Mouse (Mus musculus) embryo, embryonic 11.5 days (tissue): ENCODE results near the gene Hpse.

Source experiments
- DNase-seq: peaks from one replicate; pipeline ENCODE4 v3.0.0-alpha.2; 2012; ENCODE audit warnings: low read depth, low spot score

Gene Hpse

DNA sequence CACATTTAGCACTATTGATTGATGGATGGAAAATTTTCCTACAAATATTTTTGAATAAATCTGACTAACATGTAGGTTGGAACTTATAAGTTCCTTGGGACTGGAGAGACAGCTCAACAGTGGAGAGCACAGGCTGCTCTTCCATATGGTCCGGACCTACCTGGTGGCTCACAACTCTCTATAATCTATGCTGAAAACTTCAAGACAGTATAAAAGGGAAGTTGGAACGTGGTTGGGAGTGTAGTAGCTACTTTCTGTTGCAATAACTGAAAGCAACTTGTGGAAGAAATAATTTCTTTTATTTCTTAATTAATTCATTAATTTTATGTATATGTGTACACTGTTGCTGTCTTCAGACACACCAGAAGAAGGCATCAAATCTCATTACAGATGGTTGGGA lies 22.1 kb downstream of the Hpse start:
- DNase-seq, result no peak

DNA sequence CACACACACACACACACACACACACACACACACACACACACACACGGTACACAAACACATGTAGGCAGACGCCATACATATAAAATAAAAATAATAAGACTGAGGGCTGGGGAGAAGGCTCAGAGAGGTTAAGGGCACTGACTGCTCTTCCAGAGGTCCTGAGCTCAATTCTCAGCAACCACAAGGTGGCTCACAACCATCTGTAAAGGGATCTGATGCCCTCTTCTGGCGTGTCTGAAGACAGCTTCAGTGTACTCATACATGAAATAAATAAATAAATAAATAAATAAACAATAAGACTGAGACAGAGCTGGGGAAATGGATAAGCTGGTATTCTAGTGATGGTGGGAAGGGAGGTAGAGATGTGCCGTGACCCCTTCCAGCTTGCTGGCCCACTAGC lies 33.9 kb downstream of the Hpse start:
- DNase-seq, result no peak

DNA sequence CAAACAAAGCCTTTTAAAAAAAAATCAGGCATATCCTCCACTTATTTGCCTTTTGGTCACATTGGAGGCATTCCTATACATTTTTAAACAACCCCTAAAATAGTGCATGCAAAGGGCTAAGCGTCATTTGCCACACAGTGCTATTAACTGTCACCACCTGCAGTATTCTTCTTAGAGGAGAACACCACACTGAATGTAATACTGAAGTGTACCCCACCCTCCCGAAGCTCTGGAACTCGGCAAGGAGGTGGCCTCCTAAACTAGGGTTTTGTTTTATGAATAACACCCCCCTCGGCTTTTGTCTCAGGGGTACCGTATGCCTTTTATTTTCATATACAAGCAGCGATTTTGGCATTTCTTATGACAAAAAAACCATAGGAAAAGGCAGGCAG lies 39.0 kb downstream of the Hpse start:
- DNase-seq, result no peak

DNA sequence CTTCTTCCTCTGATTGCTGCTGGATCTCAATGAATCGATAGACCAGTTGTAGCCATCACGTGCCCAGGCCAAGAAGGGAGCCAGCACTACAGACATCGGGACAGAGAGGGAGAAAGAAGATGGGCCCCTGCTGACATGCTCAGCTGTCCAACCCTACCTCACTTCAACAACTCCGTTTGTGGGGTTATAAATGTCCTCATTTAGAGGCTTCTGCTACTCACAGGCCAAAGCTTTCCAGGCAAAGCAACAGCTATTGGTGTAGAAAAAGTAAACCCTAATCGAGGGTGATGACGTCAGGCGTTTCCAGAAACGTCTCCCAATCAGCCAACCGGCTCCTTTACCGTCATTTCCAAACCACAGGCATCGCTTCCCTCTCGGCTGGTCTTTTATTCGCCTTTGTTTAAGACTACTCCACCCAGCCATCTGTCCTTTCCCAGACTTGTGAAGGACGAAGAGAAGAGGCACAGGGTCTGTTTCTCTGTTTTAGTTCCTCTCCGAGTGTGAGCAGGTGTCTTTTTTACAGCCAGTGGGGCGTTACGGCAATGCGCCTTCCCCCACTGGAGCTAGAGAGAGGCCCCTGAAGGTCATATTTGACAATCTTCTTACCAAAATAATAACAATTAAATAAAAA lies 39.5 kb downstream of the Hpse start:
- no peak for DNase-seq

DNA sequence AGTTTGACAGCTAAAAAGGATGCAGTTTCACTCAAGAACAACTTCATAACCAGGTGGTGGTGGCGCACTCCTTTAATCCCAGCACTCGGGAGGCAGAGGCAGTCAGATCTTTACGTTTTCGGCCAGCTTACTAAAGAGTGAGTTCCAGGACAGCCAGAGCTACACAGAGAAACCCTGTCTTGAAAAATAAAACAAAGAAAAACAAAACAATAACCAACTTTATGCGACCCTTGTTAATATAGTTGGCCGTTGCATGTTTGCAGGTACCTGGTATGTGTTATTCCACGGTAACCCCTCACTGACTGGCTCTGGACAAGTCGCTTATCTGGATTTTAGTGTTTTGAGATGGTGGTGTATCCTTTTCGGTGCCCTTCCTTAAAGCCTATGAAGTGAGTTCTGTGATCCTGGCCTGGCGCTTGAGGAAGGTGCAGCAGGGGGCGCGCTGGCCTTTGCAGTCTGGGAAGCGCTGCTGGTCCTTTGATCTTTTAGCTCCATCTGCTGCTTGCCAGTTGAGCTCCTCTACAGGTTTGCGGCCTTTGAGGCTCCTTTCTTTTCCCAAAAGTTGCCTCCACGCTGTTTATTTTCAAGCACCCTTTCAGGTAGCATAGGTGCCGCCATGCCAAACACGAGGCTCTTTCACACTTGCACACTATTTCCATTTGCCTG lies 44.7 kb downstream of the Hpse start, which contains the start of gene Coq2:
Gene Coq2, minus strand, starts transcription at position 430 of the 666 bp plus-strand sequence.
- DNase-seq, result peak; percentile 79

DNA sequence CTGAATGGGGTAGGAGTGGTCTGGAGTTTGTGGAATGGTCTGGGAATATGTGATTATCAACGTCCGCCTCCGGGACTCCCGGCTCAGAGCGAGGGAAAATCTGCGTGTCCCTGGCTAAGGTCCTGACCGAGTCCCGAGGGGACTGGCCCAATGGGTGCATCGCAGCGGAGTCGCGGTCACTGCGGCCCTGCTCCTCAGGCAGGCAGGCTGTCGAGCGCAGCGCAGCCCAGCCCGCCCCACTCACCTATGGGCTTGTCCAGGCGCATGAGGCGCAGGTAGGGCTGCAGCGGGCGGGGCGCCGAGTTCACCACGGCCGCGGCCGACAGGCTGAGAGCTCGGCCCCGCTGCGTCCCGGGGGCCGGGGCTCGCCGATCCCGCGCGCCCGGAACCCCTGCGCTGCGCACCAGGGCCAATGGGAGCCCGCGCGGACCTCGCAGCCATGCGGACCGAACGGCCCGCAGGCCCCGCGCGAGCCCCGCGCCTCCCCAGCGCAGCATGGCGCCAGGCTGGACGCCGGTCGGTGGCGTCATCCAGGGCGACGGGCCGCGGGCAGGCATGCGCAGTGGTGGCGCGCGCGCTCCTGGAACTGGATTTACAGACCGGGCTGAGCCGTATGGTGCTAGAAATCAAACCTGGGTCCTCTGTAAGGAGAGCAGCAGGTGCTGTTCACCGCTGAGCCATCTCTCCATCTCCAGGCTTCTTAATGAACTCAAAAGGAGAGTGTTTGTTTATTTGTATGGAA lies 45.6 kb downstream of the Hpse start:
- peak; percentile 76 for DNase-seq

DNA sequence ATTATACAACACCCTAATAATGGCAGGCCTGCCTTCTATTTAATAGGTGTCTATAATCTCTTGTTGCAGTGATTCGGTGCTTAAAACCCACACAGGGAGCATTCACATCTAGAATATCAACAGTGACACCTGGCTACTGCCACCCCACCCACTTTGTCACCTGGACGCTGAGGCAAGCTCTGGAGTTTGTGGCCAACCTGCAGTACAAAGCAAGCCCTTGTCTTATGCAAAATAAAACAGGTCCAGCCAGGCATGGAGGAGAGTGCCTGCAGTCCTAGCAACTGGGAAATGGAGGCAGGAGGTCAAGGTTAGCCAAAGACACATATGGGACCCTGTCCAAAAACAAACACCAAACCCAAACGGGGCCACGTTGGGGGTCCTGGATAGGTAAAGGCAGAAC lies 47.1 kb downstream of the Hpse start:
- DNase-seq, result no peak

DNA sequence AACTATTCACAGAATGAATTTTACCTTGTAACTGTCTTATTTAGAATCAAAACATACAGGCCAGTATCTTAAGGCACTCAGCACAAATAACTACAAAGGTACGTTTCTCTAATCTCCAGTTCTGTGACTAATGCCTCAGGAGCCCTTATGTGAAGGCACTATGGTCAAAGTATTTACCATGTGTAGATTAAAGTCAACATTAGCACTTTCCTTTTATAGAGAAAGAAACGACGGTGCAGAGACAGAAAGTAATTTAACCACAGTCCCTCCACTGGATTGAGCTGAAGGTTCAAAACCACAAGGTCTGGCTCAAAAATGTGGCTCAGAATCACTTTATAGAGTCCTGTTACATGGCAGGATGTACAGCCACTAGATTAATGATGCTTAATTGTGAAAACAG lies 47.6 kb downstream of the Hpse start:
- DNase-seq, result no peak

DNA sequence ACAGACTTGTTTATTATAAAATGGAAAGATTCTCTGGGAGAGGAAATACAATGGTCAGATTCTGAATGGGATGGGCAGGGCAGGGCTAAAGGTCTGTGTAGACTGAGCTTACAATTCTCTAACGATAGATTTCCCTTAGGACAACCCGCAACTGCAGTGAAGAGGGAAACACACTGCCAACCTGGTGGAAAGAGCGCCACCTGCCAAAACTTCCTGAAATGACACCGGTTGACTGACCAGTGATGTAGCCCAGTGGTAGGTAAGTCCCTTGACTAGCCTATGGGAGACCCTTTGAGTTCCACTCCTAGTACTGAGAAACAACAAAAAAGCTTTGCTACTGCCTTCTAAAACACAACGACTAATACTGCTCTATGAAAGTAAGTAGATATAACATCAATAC lies 48.1 kb downstream of the Hpse start:
- peak; percentile 13 for DNase-seq

DNA sequence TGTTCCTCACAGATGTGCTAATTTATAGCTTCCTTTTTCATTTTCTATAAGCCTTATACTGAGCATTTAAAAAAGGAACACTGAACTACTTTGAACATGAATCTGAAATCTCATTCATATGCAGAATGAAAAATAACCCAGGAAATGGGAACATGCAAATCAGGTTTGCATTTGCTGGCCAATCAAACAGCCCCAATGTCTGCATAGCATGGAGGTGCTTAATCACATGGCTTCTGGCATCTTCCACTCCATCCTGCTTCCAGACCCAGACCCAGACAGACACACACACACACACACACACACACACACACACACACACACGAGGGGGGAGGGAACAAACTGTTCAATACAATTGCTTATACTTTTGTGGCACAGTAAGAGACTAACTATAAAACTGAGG lies 52.6 kb downstream of the Hpse start:
- DNase-seq, result no peak

DNA sequence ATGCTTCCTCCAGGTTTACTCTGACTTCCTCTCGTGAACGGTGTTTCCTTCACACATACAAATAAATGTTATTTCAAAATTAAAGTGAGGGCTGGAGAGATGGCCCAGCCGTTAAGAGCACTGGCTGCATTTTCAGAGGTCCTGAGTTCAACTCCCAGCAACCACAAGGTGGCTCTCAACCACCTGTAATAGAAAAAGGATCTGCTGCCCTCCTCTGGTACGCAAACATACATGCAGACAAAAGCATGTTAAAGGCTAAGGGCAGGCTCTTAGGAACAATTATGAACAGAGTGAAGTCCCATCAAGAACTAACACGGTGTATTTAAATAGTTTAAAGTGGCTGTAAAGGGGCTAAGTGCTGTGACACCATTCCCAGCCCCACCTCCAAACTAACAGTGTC lies 55.7 kb downstream of the Hpse start:
- DNase-seq, result no peak

DNA sequence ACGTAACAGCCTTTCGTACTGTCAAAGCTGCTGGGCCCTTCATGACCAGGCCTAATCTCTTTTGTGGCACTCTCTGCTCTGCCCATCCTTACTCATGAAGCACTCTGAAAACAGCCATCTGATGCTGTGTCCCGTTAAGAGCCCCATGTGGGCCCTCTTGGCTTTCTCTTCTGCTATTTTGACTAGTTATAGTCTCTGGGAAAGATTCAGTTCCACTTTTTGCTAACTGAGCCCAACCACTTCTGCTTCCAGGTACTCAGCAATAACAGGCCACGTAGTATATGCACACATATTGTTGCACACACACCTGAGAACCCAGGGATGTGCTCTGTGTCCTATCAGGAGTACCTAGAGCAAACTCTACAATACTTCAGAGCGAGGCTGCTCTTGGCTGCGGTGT lies 56.5 kb downstream of the Hpse start:
- no peak for DNase-seq

DNA sequence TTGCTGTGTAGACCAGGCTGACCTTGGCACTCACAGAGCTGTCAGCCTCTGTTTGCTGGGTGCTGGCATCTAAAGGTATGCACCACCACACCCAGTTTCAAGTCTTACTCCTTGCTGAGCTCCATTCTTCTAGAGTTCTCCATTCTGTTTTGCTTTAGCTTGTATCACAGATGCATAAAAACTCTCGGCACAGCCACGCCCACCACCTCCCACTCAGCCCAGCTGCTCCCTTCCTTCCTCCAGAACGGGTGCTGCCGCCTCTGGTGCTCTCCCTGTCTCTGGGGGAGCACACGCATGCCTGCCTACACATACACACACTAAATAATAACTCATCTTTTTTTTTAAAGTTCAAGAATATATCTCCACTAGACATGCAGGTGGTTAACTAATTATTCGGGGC lies 61.1 kb downstream of the Hpse start:
- DNase-seq, result no peak

DNA sequence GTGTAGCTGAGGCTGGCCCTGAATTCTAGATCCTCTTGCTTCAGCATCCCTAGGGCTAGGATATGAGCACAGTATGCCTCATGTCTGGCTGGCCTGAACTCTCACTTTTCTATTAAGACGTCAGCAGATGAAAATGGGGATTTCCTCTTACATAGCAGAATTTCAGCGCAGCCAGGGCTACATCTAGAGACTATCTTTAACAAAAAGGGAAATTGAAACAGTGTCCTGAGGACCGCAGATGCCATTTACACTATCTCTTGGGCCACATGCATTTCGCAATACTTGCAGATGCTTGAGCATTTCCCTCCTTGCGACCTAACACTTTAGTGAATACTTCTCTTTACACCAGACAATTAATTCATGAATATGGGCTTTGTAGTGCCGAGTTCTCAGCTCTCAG lies 63.2 kb downstream of the Hpse start:
- no peak for DNase-seq

DNA sequence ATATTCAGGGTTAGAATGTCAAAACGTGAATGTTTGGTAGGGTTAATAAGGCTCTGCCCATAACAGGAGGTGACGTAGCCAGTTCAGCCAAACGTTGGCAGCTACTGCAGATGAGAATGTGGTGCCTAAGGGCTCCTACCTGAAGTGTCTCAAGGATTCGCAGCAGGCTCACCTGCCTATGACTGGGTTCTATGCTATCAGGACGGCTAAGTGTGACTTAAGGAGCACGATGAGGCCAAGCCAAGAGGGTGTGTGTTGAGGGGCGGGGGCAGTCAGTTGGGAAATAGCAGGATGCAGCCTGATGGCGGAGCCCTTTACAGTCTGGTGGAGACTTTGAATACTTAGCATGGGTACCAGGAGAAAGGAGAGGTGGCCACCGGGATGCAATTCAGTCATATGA lies 67.2 kb downstream of the Hpse start:
- DNase-seq, result no peak

DNA sequence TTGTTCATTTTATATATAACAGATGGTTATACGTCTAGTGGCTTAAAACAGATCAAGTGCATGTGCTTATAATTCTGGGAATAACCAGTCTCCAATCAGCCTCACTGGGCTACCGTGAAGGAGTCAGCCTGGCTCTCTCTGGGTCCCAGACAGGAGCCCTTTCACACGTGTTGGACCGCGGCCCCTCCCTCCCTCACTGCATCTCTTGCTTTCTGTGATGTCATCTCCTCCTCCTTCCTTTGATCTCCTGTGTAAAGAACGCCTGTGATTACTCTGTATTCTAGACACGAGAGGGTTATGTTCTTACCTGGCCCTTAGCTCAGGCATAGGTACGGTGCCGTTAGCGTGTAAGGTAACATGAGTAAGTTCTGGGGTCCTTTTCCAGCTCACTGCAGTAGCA lies 68.0 kb downstream of the Hpse start:
- DNase-seq, result no peak

DNA sequence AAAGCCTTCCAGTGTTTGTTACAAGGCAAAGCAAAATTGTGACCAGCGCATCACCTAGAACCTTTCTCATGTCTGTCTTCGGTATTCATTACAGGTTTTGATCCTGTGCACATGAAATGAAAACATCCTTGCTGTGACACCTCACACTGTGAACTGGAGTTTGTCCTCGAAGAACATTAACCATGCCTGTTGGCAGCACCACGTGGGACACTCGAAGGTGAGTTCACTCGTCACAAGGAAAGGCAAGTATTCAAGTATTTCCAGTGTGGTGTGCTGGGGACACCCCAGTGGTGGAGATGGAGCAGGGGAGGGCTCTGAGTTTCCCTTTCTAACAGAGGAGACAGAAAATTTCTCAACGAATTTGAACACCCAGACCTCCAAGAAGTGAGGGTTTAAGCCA lies 68.5 kb downstream of the Hpse start:
- no peak for DNase-seq

DNA sequence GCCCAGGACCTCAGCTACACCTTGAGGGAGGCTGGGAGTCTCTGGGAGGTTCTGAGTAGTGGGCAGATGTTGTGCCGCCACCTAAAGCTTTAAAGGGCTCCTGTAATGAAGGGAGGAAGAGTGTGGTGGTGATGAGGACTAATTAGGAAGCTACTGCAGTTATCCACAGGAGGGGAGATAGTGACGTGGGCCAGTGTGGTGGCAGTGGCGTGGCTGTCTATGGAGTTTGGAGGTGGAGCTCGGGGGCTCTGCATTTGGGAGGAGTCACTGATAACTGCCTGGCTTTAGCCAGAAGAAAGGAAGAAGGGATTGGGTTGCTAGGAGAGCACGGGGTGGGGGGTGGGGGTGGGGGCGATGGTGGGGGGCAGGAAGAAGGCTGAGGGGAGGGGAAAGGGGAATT lies 71.0 kb downstream of the Hpse start:
- DNase-seq, result no peak

DNA sequence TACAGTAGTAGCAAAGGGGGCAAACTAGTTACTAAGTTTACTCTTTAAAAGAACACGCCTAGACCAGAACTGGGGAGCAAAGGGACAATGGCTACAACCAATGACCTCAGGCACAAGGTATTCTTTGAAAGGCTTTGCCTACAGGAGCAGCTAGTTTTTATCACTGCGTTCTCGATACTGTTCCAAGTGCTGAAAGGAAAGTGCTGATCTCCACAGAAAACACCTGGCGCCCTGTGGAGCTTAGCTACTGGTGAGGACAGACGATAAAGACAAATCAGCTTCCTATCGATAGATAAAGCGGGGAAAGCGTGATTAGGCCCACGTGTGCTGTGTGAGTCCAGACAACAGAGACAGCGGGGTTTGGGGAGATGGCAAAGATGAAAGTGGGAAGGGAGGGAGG lies 71.5 kb downstream of the Hpse start:
- no peak for DNase-seq

DNA sequence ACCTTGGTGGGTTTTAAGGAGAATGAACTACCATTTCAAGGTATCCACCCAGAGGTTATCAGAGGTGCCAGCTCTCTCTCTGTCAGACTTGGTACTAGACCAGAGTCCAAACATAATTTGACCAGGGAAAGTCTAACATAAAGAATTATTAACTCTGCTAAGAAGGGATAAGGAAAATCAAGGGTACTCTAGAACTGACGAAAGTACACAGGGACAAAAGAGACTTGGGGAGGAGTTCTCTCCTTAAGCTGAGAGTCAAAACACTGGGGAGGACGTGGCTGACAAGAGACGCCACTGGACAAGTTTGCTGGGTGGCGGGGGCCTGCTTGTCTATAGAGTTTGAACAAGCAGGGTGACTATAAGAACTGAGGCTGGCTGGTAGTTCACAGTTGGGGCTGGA lies 73.0 kb downstream of the Hpse start:
- no peak for DNase-seq

DNA sequence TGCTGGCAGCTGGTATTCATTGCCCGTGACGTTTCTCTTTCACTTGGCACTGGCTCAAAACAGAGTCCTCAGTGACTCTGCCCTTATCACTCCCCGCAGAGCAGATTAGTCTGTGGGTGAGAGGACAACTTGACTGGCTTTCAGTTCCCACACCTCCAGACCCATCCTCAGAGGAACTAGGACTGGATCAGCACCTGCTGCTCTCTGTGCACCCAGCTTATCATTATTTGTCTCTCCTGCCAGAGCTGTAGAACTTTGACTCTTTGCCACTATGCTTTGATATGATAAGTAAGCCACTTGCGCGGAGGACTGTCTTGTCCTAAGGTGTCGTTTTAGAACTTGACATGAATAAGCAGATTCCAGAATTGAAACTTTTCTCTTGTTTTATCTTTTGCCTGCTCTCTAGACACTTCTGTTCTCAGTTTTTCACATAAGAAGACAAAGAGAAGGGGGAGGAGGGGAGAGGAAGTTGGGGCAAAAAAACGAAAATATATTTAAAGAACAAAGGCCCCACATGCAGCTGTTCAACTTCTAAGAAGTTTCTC lies 75.5 kb downstream of the Hpse start:
- DNase-seq, result no peak

DNA sequence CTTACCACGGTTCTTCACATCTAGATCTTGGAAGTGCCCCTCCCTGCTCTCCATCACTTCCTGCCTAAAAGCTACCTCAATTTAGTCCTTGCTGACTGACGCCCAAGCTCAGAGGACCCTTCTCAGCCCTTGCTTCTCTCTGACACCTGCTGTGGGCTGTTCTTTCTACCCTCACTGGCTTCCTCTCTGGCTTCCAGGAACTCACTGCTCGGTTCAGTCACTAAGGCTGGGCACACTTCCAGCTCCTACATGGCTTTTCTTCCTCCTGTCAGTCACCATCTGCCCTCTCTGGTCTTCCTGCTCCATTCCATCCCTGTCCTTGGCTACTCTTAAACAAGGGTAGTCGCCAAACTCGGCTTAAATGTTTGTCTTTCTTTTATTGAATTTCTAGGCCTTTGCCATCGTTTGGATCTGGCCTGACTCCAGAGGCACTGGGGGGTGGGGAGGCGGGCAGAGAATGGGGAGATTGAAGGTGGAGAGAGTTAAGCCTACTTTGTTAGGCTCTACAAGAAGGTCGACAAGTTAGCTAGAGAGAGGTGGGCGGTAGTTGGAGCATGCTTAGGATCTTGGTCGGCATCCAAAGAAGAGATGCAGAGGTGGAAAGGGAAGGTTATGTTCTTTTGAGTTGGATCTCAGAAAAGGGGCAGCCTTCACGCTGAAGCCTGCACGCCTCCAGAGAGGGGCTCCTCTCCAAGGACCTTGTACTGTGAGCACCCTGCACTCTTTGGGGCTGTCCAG lies 76.1 kb downstream of the Hpse start:
- DNase-seq, result no peak
